Mouse (Mus musculus): Measurements from ENCODE around the gene Msx2.

The Msx2 gene

DNA sequence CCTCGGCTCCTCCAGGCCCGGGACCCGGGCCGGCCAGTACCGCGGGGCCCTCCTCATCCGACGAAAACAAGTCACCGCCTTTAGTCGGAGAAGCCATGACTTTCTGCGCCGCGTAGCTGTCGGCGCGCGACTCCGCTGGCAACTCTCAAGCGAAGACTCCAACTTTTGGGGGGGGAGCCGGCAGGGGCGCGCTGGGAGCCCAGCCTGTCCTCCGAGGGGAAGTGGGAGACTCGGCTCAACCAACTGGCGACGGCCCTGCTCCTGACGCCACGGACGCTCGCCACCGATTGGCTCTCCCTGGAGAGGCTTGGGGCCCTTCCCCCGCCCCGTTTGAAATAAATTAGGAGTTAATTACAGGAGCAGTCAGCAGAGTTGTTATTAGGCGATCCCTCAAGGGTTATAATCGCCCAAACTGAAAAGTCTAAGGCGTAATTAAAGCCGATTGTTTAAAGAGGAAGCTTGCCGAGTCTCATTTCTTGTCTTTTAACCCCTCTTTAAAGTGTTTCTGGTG, at the start of gene Msx2:
Gene Msx2, minus strand, starts transcription at position 461 of the 511 bp plus-strand sequence.
- DNase-seq = peak; percentile 92

DNA sequence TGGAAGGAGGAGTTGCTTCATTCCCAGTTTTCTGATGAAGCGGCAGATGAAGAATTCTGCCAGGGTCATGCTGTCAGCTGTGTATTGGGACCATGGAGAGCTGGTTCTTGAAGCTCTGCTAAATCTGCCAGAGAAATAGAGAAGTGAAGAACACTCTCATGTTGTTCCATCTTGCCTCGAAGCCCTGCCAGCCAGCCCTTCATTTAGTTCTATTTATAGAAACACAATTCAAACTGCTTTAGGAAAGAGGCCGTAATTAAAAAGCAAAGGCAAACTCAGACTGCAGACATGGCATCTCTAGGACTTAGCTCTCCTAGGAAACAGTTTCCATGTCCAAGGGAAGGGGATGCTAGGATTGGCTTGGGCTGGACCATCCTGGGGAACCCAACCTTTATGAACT, 48.6 kb upstream of the Msx2 start:
- no peak for DNase-seq

DNA sequence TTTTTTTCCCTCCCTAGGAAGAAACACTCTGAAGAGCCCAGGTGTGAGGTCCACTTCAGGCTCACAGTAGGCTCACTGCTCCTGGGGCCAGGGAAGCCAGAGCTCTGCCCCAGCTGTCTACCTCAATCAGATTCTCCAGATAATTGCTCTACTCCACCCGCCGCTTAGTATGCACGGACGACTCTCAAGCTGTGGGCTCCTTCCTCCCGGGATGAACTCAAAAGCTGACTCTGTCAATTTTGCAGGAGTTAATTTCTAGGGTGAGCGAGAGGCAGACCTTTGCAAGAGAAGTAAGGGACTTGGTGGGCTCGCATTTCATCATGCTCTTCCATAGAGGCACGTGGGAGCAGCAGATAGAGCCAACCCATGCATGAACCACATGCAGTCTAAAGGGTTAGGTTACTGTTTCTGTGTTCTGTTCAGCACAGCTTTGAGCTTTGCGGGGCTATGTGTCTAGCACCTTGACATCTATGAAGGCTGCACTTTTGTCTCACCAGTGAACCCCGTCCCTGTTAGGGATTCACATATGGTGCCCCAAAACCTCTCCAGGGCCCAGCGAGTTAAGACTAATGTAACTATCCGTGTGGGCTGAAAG, 47.6 kb upstream of the Msx2 start:
- peak; percentile 31 for DNase-seq

DNA sequence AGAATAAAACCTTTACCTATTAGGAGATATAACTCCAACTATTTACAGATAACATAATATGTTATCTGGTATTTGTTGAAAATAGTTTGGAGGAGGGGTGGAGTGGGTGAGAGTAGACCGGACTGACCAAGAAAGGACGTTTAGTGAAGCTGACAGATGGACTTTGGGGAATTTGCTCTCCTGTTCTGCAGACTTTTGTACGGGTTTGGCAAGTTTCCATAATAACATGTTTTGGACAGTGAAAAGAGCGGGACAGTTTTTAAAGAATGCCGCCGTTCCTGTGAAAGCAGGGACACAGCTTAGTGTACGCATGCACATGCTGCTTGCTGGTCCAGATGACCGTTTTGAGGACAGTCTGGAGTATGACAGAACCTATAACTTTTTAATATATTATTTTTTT, 46.9 kb upstream of the Msx2 start:
- DNase-seq = no peak

DNA sequence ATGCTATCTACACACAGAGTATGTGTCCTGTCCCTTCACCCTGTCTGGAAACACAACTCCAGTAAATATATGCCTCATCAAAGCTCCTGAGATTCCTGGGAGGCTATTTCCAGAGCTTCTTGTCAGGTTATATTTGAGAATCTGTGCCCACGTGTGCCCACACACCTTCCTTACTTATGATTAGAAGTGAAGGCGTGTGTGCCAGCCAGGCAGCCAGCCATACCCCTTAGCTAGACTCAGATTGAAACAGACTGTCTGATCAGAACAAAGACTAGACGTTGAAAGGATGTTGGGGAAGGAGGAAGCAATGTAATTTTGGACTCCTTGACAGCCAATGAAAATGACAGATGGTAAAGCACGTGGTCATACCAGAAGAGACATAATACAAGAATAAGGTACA, 45.4 kb upstream of the Msx2 start:
- DNase-seq = no peak

DNA sequence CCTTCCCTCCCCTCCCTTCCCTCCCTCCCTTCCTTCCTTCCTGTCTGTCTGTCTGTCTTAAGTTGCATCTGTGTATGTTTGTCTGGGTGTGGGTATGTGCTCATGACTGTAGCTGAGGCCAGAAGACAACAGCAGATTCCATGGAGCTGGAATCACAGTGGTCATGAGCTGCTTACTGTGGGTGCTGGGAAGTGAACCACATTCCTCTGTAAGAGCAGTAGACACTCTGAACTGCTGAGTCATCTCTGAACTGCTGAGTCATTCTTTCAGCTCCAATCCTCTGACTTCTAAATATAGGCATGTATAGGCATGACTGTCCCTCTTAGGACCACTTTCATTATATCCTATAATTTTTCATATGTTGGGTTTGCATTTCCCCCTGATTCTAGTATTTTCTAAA, 41.7 kb upstream of the Msx2 start:
- DNase-seq = no peak

DNA sequence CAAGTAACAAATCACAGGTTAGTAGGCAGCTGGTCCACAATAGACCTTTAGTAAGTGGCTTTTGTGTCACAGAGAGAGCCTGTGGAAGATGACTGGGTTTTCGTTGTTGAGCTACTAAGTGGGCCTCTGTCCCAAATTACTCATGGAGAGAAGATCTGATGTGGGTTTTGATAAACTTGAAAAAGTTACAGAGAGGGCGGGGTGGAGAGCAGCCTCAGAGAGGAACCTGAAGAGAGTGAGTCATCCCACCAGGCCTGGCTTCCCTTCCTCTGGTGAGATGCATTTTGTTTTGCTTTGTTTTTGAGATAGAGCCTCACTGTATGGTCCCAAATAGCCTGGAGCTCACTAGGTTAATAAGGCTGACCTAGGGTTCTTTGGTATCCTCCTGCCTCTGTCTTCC, 38.5 kb upstream of the Msx2 start:
- DNase-seq = no peak

DNA sequence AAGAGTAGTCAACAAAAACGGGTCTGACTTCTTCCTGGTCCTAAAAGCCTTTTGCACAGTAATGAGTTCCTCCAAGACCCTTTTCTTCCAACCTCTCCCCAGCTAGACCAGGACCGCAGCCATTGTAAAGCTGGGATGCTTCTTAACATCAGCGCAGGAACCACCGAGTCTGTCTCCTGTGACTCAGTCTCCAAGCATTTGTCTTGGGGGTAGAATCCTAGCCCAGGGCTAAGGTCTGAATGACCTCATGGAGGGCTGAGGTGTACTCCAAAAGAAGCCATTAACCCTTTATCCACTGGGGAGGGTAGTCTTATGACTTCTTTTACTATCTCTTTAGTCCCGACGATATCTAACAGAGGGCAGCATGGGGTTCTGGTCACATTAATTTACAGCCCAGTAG, 29.5 kb upstream of the Msx2 start:
- DNase-seq = no peak

DNA sequence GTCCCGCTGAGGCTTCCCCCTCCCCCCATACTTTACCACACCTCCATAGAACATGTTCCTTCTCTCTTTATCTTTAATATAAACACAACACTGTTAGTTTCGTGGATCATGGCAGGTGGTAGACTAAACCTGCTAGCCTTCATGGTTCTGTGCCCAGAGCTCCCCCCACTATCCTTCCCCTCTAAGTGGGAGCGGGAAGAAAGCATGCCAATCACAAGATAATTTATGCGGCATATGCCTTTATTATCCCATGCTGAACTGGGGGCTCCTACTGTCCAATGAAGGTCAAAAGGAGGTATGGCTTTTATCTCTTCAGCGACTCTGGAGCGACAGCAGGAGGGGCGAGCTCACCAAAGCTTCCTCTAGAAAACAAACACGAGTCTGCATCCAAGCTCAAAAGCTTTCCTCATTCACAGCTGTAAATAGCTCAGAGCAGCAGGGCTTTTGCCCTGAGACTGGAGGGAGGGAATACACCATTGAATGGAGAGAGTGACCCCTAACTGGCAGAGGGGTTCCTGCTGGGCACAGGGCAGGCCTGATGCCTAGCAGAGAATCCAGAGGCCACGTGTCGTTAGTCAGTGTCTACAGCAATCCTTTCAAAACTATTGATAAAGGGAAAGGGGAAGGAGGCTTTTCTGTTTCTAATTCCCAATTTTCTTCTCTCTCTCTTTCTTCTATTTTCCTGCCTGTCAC, 28.8 kb upstream of the Msx2 start:
- DNase-seq = peak; percentile 25

DNA sequence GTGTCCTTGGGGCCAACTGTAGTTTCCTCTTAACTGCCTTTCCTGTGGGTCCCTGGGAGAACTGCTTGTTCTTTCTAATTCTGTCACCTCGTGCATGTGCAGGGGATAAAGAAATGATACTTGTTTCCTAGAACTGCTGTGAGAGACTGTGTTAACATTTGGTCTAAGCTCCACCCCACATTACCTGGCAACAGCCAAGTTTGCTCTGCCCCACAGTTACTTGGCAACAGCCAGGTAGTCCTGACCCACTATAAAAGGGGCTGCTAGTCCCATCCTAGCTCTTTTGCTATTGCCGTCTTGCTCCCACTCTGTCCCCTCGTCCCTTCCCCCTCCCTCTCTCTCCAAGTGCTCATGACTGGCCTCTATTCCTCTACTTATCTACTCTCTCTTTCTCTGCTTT, 28.2 kb upstream of the Msx2 start:
- no peak for DNase-seq

DNA sequence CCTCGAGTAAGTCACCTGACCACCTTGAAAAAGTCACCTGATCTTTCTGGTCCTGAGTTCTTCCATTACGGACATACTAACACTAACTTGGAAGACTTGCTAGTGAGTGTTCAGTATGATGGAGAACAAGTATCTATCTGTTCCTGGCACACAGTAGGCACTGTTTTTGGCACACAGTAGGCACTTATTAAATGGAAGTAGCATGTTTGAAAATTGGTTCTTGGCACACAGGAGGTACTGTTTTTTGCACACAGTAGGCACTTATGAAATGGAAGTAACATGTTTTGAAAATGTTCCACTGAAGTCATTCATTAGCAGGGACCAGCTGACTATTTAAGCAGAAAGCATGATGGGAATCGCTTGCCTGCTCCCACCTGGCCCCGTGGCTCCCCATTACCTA, 13.6 kb upstream of the Msx2 start:
- DNase-seq = no peak

DNA sequence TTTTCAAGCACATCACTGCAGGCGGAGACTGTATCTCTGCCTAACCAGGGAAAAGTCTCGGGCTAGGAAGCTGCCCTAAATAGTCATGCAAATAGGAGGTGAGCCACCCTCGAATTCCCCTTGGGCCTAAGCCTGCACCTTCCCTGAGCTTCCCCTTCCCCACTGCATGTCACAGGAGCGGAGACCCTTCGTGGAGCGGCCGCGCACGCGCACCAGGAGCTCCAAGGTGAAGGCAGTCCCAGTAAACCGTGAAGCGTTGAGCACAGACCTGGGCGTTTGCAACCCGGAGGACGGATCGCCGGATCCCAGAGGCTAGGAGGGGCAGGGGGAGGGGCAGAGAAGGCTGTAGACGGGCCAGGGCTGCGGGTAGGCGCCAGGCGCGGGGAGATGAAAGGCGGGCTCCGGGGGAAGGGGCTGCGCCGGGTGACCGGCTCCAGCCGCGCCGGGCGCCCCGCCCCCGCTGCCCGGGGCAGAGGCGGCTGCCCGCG, 2.9 kb upstream of the Msx2 start:
- DNase-seq = peak; percentile 89

DNA sequence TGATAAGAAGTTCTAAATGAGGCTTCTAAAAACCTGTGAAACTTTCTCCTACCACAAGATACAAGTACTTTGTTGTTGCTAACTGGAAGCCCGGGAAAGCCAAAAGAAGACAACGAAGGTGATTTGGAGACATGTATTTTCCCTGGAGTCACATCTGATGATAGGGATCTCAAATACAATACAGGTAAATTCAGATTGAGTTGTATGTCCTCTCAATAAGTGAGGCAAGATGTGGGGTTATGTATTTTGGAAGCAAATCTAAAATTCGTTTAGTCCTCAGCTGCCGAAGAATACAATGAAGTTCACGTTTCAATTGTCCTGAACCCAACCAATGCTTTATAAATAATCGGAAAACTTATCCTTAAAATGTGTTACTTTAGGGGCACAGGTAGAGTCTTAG, 1.6 kb upstream of the Msx2 start:
- no peak for DNase-seq

DNA sequence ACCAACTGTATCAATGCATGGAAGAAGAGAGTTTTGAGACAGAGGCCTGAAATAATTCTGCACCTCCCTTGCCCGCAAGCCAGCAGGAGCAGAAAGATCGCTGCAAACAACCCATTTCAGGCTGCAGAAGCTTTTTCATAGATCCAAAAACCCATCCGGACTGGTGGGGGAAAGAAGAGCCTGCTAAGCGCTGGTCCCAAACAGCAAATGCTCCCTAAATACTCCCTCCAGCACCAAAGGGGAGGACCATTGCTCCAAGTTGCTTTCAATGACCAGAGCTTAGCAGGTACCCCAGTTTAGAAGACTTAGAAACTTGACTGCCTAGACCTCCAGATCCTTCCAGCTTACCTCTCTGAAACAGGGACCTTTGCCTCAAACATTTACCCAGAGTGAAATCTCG, 1.1 kb upstream of the Msx2 start:
- no peak for DNase-seq

DNA sequence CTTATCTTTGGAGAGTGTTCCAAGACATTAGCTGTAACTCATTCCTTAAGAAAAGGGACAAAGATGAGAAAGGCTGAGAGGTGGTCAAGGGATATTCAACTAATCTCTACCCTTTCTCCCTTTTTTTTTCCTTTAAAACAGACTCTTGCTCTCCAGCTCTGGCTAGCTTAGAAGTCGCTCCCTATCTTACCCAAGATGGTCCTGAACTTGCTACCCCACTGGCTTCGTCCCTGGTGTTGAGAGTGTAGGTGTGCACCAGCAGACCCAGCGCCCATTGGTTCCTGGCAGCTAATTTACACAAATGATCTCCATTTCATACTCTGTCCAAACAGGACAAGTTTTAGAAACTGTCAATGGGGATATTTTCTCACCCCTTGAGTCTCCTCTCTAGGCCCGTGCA, 417 bp upstream of the Msx2 start:
- peak; percentile 18 for DNase-seq

DNA sequence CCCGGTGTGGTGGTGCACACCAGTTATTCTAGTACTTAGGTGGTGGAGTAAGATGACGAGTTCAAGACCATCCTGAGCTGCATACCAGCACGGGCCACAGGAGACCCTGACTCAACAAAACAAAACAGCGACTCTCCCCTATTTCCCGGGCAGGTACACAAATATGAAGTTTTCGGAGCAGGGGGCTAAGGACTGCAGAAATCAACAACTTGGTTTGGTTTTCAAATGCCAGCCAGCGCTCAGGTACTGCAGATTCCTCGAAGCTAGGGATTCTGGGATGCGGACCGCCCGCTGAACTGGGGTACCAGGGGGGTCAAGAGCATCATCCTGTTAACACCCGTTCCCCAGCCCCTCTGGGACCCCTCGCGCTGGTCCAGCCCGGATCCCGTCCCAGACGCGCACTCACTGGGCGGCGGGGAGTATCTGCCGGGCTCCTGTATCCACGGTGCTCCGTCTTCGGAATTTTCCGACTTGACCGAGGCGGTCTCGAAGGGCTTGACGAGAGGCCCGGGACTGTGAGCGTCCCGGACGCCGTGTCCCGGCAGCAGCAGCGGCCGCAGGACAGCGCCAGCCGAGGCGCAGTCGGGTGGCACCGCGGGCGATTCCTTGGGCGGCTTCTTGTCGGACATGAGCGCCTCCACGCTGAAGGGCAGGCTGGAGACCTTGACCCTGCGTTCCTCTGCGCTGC, 804 bp downstream of the Msx2 start:
- DNase-seq = peak; percentile 35

DNA sequence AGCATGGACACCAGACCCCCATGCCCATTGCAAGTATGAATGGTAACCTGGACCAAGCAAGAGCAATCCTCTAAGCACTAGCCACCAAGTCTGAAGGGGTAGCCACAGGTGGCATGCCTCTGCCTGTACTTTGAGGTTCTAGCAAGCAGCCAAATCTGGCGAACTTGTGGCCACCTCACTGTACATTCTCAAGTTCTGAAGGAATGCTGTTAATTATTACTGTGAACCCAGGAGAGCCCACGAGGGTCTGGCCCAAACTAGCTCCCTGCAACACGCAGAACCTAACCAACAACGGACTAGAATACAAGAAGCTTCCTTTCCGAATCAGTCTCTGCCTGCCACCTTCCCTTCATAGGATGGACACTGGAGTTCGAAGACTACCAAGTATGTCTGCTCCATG, 1.5 kb downstream of the Msx2 start:
- DNase-seq = no peak

DNA sequence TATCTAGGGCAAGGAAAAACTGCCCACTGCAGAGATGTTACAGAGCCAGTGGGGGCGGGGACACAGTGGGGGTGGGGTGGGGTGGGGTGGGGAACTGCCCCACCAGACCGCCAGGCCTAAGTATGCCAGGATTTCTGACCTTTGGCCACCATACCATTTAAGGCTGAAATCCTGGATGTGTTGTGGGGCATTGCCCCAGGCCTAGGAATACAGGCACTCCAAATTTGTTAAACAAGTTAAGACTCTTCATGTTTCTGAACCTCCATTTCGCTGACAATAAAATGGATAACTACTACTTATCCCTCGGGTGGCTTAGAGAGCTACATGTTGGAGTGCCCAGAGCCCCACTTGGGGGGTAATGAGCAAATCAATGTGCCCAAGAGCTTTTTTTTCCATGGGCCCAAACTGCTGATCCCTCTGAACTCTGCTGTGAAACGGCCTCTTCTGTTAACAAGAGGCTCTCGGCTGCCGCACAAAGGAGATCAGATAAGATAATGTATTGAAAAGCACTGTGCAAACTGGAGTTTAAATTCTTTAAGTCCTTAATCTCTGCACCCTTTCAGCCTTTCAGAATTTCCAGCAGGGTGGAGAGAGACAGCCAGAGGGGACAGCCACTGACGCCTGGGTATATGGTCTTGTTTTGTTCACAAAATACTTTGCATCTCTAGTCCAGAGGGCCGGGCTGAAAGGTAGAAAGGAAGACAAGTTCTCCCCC, 2.3 kb downstream of the Msx2 start:
- DNase-seq = peak; percentile 44

DNA sequence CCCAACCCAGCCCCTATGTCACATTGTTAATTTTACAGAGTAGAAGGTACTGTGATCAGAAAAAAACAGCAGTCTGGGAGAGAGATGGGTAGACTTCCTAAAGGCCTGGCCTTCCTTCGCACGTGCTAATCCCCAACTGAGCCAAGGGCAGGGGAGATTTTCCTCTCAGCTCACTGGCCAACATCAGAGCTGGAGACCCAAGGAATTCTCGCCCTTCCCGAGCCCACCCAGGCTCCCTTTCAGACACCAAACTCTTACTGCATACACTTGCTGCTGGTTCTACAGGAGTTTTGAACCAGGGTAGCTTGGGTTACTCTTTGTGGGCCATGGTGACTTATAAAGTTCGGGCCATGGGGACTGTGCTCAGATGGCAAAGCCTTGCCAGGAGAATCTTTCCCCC, 3.1 kb downstream of the Msx2 start:
- no peak for DNase-seq

DNA sequence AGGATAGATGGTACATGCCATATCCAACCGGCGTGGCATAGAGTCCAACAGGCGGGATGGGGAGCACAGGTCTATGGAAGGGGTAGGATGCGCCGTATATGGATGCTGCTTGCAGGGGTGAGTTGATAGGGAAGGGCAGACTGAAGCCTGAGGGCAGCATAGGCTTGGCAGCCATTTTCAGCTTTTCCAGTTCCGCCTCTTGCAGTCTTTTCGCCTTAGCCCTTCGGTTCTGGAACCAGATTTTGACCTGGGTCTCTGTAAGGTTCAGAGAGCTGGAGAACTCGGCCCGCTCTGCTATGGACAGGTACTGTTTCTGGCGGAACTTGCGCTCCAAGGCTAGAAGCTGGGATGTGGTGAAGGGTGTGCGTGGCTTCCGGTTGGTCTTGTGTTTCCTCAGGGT, 4.7 kb downstream of the Msx2 start:
- peak; percentile 30 for DNase-seq

DNA sequence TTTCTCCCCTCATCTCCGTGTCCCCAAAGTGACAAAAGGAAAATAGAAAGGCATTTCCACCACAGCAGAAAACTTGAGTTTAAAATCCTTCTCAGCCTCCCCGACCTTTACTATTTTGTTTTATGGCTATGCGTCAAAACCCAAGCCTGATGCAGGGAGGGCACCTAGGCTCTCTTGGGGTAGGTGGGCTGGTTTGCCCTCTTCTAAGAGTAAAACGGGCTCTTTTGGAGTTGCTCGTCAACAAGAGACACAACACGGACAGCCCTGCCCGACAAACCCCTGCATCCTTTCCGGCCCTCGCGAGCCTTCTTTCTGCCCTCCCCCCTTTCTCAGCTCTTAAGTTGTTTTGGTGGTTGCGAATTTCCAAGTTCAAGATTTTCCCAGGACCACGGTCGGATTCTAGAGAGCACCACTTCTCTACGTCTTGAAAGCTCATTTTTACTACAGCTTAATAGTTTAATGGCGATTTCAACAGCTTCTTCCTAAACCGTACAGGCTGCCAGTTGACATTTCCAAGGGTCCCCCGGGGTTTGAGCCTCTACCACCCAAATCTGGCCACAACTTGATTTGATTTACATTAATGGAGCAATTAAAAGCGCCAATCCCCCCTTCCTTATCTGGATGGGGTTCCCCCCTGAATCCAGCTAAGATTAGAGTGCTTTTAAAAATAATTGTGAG, 6.5 kb downstream of the Msx2 start:
- no peak for DNase-seq

DNA sequence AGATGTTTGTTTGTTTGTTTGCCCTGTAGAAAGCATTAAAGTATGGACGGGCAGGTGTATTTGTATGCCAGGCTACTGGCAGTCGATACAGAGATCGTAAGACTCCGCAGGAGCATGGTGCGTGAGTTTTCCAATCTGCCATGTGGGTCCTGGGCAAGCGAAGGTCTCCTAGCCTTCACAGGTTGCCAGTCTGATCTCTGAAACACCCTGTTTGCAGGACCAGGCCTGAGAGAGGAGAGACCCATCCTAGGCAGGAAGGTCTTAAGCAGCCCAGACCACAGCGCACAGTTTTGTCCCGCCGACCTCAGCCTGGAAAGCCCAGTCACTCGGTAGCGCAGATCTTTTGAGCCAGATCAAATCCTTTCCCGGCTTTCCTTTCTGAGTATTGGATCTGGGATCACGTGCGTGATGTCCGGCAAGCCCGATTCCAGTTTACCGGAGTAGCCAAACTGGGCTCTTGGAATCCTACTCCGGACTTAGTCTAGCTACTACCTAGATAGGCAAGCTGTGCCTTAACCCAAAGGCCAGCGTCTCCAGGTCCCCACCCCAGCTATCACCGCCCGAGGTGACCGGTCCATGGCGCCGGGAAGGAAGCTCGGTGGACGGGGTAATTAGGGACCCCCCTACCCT, 7.6 kb downstream of the Msx2 start:
- DNase-seq = peak; percentile 67
